Mouse (Mus musculus) embryonic stem cell, embryonic (primary cell): Measurements from ENCODE around the gene Ubl7.

Source experiments
- CTCF ChIA-PET, 4 experiments: fragments of 300-600 bp in 2 of 4; fragments of 350-600 bp in 2 of 4; sonication (Branson Sonifier 250); formaldehyde crosslinking; loops; one replicate each; lab custom pipeline; 2022; ENCODE audit warnings: inconsistent platforms in 2 of 4; lab: Charles Lee
- POLR2A ChIA-PET, 4 experiments: fragments of 300-600 bp in 2 of 4; fragments of 350-600 bp in 2 of 4; sonication (Branson Sonifier 250); formaldehyde crosslinking; loops; one replicate each; lab custom pipeline; 2022; ENCODE audit warnings: antibody characterized with exemption in 4 of 4, inconsistent platforms in 1 of 4; lab: Charles Lee

Ubl7 gene

DNA sequence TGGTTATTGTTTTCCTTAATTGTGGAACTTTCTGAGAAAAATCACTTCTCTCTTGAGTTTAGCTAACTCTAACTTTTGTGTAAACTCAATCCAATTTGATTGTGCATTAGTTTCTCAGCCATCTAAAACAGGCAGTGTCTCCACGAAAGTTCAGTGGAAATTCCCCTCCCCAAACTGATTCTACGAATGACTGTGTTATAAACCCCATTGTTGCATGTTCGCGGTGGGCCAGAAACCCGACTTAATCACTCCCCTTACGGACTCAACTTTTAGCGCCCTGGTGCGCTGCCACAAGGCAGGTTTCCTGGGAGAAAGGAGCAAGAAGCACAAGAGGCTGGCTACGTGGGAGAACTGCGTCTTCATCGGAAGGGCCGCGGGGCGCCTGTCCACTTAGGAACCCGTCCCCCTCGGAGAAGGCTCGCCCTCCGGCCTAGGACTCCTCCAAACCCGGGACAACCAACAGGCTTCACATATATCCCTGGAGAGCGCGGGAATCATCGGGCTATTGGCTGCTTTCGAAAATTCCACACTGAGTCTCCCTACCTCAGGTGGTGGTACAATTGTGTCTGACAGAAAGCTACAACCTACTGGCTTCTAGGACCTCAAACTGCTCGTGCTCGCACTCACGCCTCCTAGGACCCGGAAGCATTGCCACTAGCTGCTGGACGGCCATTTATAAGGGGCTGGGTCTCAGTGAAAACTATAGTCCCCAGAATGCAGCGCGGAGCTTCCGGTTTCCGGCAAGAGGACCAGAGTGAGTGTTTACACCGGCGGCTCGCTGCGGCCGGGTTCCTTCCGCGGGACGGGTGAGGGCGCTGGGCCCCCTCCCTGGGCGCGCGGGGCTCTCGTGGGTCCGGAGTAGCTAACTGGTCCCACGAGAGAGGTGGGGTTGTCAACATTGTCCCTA, at the start of gene Ubl7:
Gene Ubl7, plus strand, starts transcription at position 726 of the 907 bp plus-strand sequence.
- ChIA-PET POLR2A (interaction anchor here in 3 of 4 experiments (0.5 to 3.5 kb wide), 68 partner anchors 9 to 545 kb away, joined by 3 to 31 read pairs (median 4); partner anchors contain the start of genes Sema7a (in 3 of the 3), Arid3b (in 2 of the 3), Rpp25 (in 2 of the 3) and Clk3 (in 1 of the 3)), CTCF (interaction anchor here in 3 of 4 experiments (0.7 to 1.6 kb wide), 9 partner anchors 11 to 299 kb away, joined by 3 to 8 read pairs (median 4); no protein-coding TSS in a partner anchor)

DNA sequence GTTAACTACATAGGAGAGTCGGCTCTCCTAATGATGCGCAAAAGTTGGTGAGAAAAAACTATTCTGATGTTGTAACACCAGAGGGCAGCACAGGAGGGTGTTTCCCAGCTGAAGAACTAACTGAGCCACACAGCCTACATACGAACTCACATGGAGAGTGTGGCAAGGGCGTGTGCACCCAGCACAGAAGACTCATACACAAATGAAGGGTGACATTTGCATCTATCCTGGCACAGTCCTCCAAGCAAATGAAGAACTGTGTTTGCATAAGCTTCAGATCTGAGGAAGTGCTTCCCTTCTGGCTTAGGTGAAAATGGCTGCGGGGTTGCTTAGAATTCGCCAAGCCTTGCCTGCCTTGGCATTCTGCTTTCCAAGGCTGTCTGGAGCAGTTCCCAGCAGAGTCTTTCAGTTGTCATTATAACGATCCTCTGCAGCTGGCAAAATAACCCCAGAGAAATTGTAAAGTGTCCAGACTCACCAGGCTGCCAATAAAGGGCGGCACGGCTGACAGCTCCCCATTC, 48.8 kb upstream of the Ubl7 start:
- CTCF ChIA-PET = interaction anchor here (0.6 to 4.6 kb wide), 31 partner anchors 9 to 566 kb away, joined by 3 to 39 read pairs (median 3); partner anchors contain the start of genes Islr (in 2 of the 4) and Islr2 (in 2 of the 4)
- POLR2A ChIA-PET = interaction anchor here in 3 of 4 experiments (0.5 to 1.1 kb wide), 6 partner anchors 8 to 408 kb away, joined by 3 to 4 read pairs (median 4); partner anchors contain the start of gene Ubl7 (in 1 of the 3)

DNA sequence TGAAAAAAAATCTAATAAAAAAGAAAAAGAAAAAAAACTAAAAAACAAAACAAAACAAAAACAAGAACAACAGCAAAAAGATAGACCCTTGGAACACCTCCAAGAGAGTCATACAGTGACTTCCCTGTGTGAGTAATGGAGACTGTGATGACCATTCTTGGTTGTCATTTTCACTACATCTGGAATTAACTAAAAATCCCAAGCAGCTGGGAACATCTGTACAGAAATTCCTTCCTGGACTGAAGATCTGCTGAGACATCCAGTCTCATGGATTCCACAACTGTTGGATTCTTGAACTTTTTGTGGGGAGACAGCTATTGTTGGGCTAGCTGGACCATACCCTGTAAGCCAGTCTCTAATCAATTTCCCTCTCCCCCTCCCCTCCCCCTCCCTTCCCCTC, 46.4 kb upstream of the Ubl7 start:
- CTCF ChIA-PET = interaction anchor here in 2 of 4 experiments (0.5 to 3.5 kb wide), 2 partner anchors 22 to 134 kb away, joined by 6 to 39 read pairs; no protein-coding TSS in a partner anchor
- POLR2A ChIA-PET = interaction anchor here in 1 of 4 experiments (0.6 kb wide), 1 partner anchor 51 kb away, joined by 4 read pairs; no protein-coding TSS in a partner anchor

DNA sequence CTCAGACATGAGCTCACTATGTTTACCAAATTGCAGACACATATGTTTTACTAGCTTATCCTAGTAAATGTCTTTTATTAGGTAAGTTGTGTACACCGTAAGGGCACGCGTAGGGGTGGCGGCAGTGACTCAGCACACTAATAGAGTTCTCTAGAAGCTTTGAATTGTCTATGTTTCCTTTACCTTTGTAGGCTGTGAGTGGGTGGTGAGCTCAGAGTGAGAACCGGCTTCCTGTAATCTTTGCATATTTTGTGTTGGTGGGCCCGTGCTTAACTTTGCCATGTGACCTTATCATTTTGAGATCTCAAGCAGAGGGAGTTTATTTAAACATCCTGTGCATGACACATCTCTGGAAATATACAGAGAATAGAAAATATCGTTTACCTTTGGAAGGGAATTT, 44.2 kb upstream of the Ubl7 start:
- ChIA-PET CTCF (interaction anchor here in 2 of 4 experiments (0.6 to 1.1 kb wide), 3 partner anchors 70 to 132 kb away, joined by 3 to 12 read pairs (median 3); no protein-coding TSS in a partner anchor), POLR2A (interaction anchor here in 1 of 4 experiments (0.6 to 1.0 kb wide), 3 partner anchors 11 to 157 kb away, joined by 3 to 5 read pairs (median 4); partner anchors contain the start of gene Sema7a)

DNA sequence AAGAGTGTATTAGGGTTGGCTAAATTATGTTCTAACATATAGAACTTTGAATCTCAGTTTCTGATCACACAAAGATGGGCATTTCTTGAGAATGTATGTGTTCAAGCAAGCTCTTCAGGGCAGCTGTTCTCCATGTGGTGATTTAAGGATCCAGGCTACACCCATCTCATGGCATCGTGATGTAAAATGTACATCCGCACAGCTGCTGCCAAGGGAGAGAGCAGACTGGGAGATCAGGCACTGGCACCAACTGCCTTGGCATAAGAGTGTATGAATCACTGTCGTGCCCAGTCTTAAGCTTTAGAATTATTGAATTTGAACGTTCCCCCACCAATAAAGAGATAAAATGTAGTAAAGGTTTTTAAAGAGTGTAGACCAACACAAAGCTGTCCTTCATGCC, 43.5 kb upstream of the Ubl7 start:
- CTCF ChIA-PET = interaction anchor here in 3 of 4 experiments (0.6 to 1.5 kb wide), 4 partner anchors 69 to 130 kb away, joined by 3 to 4 read pairs (median 4); no protein-coding TSS in a partner anchor

DNA sequence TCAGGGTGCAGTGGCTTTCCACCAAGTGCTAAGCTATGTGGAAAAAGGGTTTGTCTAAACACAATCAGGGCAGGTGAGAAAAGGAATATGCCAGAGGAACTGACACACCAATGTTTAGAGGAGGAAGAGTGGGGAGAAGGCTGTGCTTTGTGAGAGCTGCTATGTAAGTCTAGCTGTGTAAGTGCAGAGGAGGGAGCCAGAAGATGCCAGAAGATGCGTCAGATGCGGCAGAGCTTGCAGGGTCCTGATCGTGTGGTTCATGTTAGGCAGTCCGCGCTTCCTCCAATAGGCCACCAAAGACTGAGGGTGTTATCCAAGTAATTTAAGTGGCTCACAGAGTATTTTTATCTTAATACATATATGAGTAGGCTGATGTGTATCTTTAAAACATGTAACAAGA, 42.9 kb upstream of the Ubl7 start:
- POLR2A ChIA-PET = interaction anchor here in 1 of 4 experiments (1.0 kb wide), 1 partner anchor 10 kb away, joined by 3 read pairs; no protein-coding TSS in a partner anchor
- CTCF ChIA-PET = interaction anchor here in 2 of 4 experiments (1.3 to 1.5 kb wide), 2 partner anchors 68 to 123 kb away, joined by 4 read pairs; no protein-coding TSS in a partner anchor

More for the DNA sequence above, 43.5 kb upstream of the Ubl7 start:
- POLR2A ChIA-PET = interaction anchor here in 1 of 4 experiments (1.0 kb wide), 1 partner anchor 11 kb away, joined by 3 read pairs; no protein-coding TSS in a partner anchor

DNA sequence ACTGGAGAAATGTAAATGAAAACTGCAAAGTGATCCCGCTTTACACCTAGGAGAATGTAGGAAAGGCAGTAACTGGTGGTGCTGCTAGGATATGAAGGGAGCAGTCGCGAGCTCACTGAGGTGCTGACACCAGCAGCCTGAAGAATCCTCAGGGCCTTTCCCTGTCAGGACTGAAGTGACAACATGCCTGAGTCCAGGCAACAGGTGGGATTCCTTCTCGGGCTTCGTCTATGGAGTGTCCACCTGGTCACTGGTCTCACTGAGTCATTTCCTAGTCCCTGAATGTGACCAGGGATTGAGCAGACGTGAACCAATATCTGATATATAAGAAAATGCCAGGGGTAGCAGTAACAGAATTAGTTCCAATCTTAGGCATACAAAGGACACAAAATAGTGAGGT, 42.0 kb upstream of the Ubl7 start:
- ChIA-PET CTCF (no interaction called here), POLR2A (interaction anchor here in 1 of 4 experiments (1.0 kb wide), 1 partner anchor 11 kb away, joined by 4 read pairs; no protein-coding TSS in a partner anchor)

DNA sequence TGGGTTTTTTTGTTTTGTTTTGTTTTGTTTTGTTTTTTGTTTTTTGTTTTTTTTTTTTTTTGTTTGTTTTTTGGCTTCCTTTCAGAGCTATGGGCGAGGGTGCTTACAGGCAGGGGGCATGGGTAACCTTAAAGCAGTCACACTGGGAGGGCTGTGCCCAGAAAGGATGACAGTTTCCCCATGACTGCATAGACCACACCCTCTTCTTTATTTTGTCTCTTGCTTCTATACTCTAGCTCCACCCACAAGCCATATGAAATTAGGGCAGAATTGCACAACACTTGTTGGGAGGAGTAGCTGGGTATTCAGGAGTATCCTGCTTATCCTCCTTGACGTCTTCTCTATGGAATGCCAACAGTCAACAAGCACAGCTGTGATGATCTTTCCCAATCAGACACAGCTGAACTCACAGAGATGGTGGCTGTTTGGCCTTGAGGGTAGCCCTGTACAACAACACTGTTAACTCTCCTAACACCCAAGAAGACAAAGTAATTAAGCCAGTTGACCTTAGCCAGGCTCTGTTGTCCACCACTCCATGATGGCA, 40.4 kb upstream of the Ubl7 start:
- POLR2A ChIA-PET = interaction anchor here (0.5 to 1.4 kb wide), 7 partner anchors 8 to 1228 kb away, joined by 3 to 10 read pairs (median 4); partner anchors contain the start of gene Ubl7 (in 2 of the 4)
- CTCF ChIA-PET = interaction anchor here (0.6 to 1.7 kb wide), 10 partner anchors 8 to 441 kb away, joined by 3 to 5 read pairs (median 3); no protein-coding TSS in a partner anchor

DNA sequence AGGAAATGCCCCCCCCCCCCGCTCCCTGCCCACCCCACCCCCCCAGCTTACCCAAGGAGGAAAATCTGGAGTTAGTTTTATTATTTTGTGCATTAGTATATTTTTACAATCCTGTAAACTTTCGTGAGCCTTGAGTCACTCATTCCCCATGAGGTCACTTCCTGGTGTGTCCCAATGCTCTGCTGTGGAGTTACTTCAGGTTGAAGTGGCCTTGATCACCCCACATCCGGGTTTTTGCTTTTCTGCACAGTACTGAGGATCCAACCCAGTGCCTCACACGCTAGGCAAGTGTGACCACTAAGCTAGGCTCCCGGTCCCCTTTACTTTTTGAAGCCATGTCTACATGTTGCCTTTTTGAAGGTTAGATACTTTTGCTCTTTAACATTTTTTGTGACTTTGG, 36.6 kb upstream of the Ubl7 start:
- ChIA-PET POLR2A (interaction anchor here in 2 of 4 experiments (0.7 to 1.2 kb wide), 6 partner anchors 16 to 327 kb away, joined by 3 to 5 read pairs (median 4); partner anchors contain the start of gene Ubl7 (in 2 of the 2)), CTCF (interaction anchor here in 2 of 4 experiments (0.6 to 1.0 kb wide), 3 partner anchors 62 to 115 kb away, joined by 3 to 4 read pairs (median 3); no protein-coding TSS in a partner anchor)

DNA sequence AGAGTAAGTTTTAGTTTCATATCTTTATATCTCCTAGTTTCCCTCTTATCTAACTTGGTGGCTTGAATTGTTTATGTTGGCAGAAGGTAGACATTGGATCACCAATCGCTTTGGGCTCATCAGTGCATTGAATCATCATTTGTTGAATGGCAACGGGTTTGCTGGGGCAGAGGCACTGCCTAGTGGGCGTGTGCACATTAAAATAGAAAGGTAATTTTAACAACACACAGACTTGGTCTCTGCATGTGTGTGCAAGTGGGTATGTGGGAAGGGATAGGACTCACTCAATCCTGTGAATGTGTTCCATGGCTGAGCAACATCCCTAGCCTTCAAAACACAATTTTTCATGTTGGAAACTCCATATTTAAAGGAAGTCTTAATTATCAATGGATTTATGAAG, 35.8 kb upstream of the Ubl7 start:
- ChIA-PET CTCF (interaction anchor here in 2 of 4 experiments (0.6 to 1.8 kb wide), 2 partner anchors 123 to 215 kb away, joined by 5 to 6 read pairs; no protein-coding TSS in a partner anchor), POLR2A (interaction anchor here in 2 of 4 experiments (0.6 to 0.7 kb wide), 2 partner anchors 36 to 105 kb away, joined by 3 to 4 read pairs; partner anchors contain the start of gene Ubl7 (in 1 of the 2))

DNA sequence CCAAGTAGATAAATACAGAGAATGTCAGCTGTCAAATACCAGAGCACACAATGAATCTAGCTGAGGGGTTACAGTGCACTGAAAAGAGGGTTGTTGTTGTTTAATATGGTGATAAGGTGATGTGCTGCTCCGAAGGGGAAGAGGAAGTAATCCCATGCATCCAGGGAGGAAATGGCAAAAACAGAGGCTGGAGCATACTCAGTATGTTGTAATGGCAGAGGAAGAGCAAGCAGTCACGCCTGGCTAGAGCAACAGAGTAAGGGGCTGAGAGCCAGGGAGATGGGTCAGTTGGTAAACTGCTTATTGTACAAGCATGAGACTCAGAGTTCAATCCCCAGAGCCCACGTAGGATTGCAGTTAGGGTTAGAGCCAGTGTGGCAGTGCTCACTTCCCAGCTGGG, 31.6 kb upstream of the Ubl7 start:
- POLR2A ChIA-PET = interaction anchor here in 2 of 4 experiments (0.7 to 1.4 kb wide), 2 partner anchors 10 to 451 kb away, joined by 4 to 5 read pairs; no protein-coding TSS in a partner anchor
- CTCF ChIA-PET = interaction anchor here in 2 of 4 experiments (1.0 to 1.2 kb wide), 2 partner anchors 9 to 119 kb away, joined by 3 read pairs; no protein-coding TSS in a partner anchor

DNA sequence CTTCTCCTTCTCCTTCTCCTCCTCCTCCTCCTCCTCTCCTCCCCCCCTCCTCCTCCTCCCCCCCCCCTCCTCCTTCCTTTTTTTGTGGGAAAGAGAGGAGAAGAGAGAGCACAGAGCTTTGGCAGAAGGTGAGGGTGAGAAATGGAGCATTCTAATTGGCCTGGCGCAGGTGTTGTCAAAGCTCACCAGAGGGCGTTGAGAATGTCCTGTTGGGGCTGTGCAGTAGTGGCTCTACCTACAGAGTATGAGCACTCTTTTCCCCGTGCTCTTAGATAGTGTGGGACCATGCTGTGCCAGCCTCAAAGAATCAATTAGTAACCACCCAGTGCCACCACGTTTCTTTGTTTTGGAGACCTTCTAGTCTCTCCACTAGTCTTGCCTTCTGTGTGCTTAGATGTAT, 30.5 kb upstream of the Ubl7 start:
- POLR2A ChIA-PET = interaction anchor here in 1 of 4 experiments (1.4 kb wide), 2 partner anchors 9 to 11 kb away, joined by 3 to 4 read pairs; no protein-coding TSS in a partner anchor
- CTCF ChIA-PET = interaction anchor here in 3 of 4 experiments (0.6 to 1.0 kb wide), 4 partner anchors 10 to 900 kb away, joined by 3 to 20 read pairs (median 3); no protein-coding TSS in a partner anchor

DNA sequence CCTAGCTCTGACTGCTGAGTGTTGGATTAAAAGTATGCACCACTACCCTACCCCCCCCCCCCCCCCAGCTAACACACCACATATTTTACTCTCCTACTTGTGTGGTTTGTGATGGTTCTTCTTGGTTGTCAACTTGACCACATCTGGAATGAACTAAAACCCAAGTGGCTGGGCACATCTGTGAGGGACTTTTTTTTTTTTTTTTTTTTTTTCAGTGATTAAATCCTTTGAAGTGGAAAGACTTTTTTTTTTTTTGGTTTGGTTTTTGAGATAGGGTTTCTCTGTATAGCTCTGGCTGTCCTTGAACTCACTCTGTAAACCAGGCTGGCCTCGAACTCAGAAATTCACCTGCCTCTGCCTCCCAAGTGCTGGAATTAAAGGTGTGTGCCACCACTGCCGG, 29.0 kb upstream of the Ubl7 start:
- POLR2A ChIA-PET = interaction anchor here in 2 of 4 experiments (0.6 to 0.8 kb wide), 7 partner anchors 10 to 1876 kb away, joined by 3 to 7 read pairs (median 5); no protein-coding TSS in a partner anchor
- CTCF ChIA-PET = interaction anchor here in 2 of 4 experiments (0.7 to 0.8 kb wide), 2 partner anchors 204 to 772 kb away, joined by 3 to 12 read pairs; no protein-coding TSS in a partner anchor

DNA sequence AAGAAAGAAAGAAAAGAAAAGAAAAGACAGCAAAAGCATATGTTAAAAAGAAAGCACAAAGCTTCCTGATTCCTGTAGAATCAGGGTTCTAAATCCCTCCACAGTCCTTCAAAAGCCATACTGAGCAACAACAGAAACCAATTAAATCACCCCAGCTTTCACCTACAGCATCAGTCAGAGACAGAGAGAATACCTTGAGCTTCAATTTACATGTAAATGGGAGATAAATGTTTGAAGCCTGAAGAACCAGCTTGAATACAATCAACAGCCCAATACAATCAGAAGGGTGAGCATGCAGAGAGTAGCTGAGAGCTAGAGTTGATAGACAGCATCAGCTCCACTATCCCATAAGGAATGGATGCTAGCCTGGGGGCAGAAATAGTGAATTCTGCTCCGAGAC, 27.4 kb upstream of the Ubl7 start:
- CTCF ChIA-PET = interaction anchor here in 2 of 4 experiments (1.2 kb wide), 2 partner anchors 13 to 155 kb away, joined by 3 to 4 read pairs; no protein-coding TSS in a partner anchor
- POLR2A ChIA-PET = interaction anchor here in 3 of 4 experiments (0.6 to 1.8 kb wide), 9 partner anchors 17 to 261 kb away, joined by 3 to 8 read pairs (median 4); partner anchors contain the start of gene Ubl7 (in 2 of the 3)

DNA sequence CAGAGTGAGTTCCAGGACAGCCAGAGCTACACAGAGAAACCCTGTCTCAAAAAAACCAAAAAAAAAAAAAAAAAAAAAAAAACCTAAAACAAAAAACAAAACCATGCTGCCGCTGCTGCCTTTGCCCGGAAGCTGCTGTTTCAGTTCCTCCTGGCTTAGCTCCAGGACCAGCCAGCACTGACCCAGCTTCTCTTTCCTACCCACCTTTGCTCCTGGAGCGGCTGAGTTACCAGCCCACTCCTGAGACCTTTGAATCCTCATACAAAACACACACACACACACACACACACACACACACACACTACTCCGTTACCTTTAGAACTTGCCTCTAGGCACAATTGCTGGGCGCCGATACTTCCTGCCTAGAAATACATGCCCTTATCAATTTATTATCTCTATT, 22.7 kb upstream of the Ubl7 start:
- ChIA-PET POLR2A (interaction anchor here in 2 of 4 experiments (0.6 to 1.0 kb wide), 8 partner anchors 20 to 937 kb away, joined by 3 to 10 read pairs (median 3); partner anchors contain the start of gene Snupn (in 1 of the 2)), CTCF (interaction anchor here in 2 of 4 experiments (0.7 to 1.1 kb wide), 3 partner anchors 27 to 111 kb away, joined by 3 to 6 read pairs (median 3); no protein-coding TSS in a partner anchor)

DNA sequence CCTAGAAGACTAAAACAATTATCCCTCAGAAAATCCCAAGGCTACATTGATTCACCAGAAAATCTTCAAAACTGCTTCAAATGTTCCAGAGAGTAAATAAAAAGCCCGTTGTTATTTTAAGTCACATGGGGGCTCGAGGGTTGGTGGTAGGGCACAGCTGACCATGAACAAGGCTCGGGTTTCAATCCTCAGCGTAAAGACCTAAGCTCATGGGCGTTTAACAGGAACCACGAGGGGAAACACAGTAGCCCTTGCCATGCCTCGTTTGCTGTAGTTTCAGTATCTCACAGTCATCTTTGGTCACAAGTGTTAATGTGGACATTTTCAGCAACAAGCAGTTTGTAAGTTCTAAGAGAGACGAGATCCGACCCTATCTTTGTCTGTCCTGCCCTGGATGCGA, 10.3 kb upstream of the Ubl7 start:
- CTCF ChIA-PET = interaction anchor here in 1 of 4 experiments (2.3 kb wide), 1 partner anchor 36 kb away, joined by 6 read pairs; no protein-coding TSS in a partner anchor
- POLR2A ChIA-PET = interaction anchor here in 3 of 4 experiments (0.6 to 3.3 kb wide), 6 partner anchors 10 to 946 kb away, joined by 3 to 17 read pairs (median 4); partner anchors contain the start of genes Ubl7 (in 2 of the 3) and Edc3 (in 1 of the 3)
